Mouse (Mus musculus) layer of hippocampus, adult 2 months (tissue): ENCODE results near the gene Caskin1. TPM values are rescaled to one million over a fixed set of nuclear protein-coding genes. Genes with fewer than 3 reads are reported as not detected.

ENCODE experiments used
- DNase-seq, 2 experiments: peaks; one replicate each; pipeline ENCODE4 v3.0.0; 2022; ENCODE audit warnings: low spot score in 2 of 2
- H3K27ac ChIP-seq: fragments of 200-600 bp; 2 replicates; pipeline ENCODE4 v1.8.1; 2022
- H3K4me3 ChIP-seq: fragments of 200-600 bp; 2 replicates; pipeline ENCODE4 v1.8.1; 2022; ENCODE audit warnings: mild to moderate bottlenecking
- CTCF ChIP-seq: fragments of 200-600 bp; conservative IDR thresholded peaks from 2 replicates; pipeline ENCODE4 v1.8.1; 2022; ENCODE audit warnings: antibody characterized with exemption, mild to moderate bottlenecking, moderate library complexity
- total RNA-seq, 2 experiments: library from RNA; stranded (reverse); gene quantifications; 2 replicates each; pipeline ENCODE4 v1.2.3; 2021

Caskin1 gene
- total RNA-seq, 2 experiments from 2014 or later, result 153 to 158 TPM

GRCm38 (mm10) chr17:24533099-24533992 is 44.9 kb downstream of the Caskin1 start:
- peak; percentile 51 for TF ChIP-seq CTCF
- DNase-seq, result peak; percentile 90 to 93
- H3K27ac ChIP-seq, result peak overlapping the region; percentile 91
- H3K4me3 ChIP-seq, result peak overlapping the region; percentile 69

- DNase-seq, result no peak
- Histone ChIP-seq H3K27ac (peak within 1 kb of the TSS; percentile 91), H3K4me3 (peak within 1 kb of the TSS; percentile 69)
- no peak for TF ChIP-seq CTCF
Measured at GRCm38 (mm10) chr17:24534160-24534718, 45.8 kb downstream of the Caskin1 start, which contains the start of gene Rab26. Gene Rab26, minus strand, starts transcription at chr17:24534210.

GRCm38 (mm10) chr17:24535300-24535699 is 46.9 kb downstream of the Caskin1 start:
- Histone ChIP-seq H3K27ac (peak overlapping the region; percentile 91), H3K4me3 (no peak overlapping the region)
- DNase-seq, result no peak
- TF ChIP-seq CTCF, result no peak

- no peak for DNase-seq
- no peak for TF ChIP-seq CTCF
- H3K27ac ChIP-seq, result peak overlapping the region; percentile 91
- H3K4me3 ChIP-seq, result no peak overlapping the region
Measured at GRCm38 (mm10) chr17:24537536-24537935, 49.1 kb downstream of the Caskin1 start.

- Histone ChIP-seq H3K27ac (no peak overlapping the region), H3K4me3 (no peak overlapping the region)
- peak in 1 of 2 experiments; percentile 55 for DNase-seq
- peak; percentile 84 for TF ChIP-seq CTCF
Measured at GRCm38 (mm10) chr17:24538950-24539349, 50.5 kb downstream of the Caskin1 start.

GRCm38 (mm10) chr17:24540375-24540774 is 52.0 kb downstream of the Caskin1 start:
- Histone ChIP-seq H3K27ac (no peak overlapping the region), H3K4me3 (no peak overlapping the region)
- DNase-seq, result peak in 1 of 2 experiments; percentile 33
- TF ChIP-seq CTCF, result peak; percentile 86

- no peak overlapping the region for H3K4me3 ChIP-seq
- no peak for DNase-seq
- no peak for TF ChIP-seq CTCF
- no peak overlapping the region for H3K27ac ChIP-seq
Measured at GRCm38 (mm10) chr17:24544613-24545012, 56.2 kb downstream of the Caskin1 start.

GRCm38 (mm10) chr17:24545247-24545646 is 56.8 kb downstream of the Caskin1 start:
- no peak overlapping the region for H3K4me3 ChIP-seq
- no peak overlapping the region for H3K27ac ChIP-seq
- TF ChIP-seq CTCF, result peak; percentile 60
- DNase-seq, result no peak

- no peak for DNase-seq
- H3K27ac ChIP-seq, result no peak overlapping the region
- H3K4me3 ChIP-seq, result no peak overlapping the region
- no peak for TF ChIP-seq CTCF
Measured at GRCm38 (mm10) chr17:24546234-24546633, 57.8 kb downstream of the Caskin1 start.

GRCm38 (mm10) chr17:24548435-24548834 is 60.0 kb downstream of the Caskin1 start:
- no peak for TF ChIP-seq CTCF
- H3K4me3 ChIP-seq, result peak overlapping the region; percentile 57
- peak overlapping the region; percentile 91 for H3K27ac ChIP-seq
- no peak for DNase-seq

- Histone ChIP-seq H3K4me3 (peak overlapping the region; percentile 57), H3K27ac (peak overlapping the region; percentile 91)
- peak in 1 of 2 experiments; percentile 51 for DNase-seq
- no peak for TF ChIP-seq CTCF
Measured at GRCm38 (mm10) chr17:24548921-24549617, 60.7 kb downstream of the Caskin1 start.

- TF ChIP-seq CTCF, result 0 out of 2 replicates have a peak, but pooled peaks have one; percentile 7
- peak within 1 kb of the TSS; percentile 99 for H3K27ac ChIP-seq
- peak; percentile 98 to 99 for DNase-seq
Measured at GRCm38 (mm10) chr17:24549618-24550415, 61.4 kb downstream of the Caskin1 start, which contains the start of gene Pkd1. Gene Pkd1, plus strand, starts transcription at chr17:24549834.

More at GRCm38 (mm10) chr17:24549618-24550415, 61.4 kb downstream of the Caskin1 start, which contains the start of gene Pkd1:
- H3K4me3 ChIP-seq, result peak within 1 kb of the TSS; percentile 82
